Mouse (Mus musculus) heart, postnatal 4 days (tissue): ENCODE results near the gene Psg19. TPM values are rescaled to one million over a fixed set of nuclear protein-coding genes. Genes with fewer than 3 reads are reported as not detected.
"Not testable (repeated sequence)": the region's sequence is repeated elsewhere in the genome, so short reads cannot be mapped to it uniquely, and the experiment has no call there.

ENCODE experiments used
- DNase-seq: peaks from one replicate; pipeline ENCODE4 v3.0.0; 2021
- total RNA-seq, 2 experiments: library from RNA; stranded (reverse); gene quantifications; 2 replicates each; pipeline ENCODE4 v1.2.3; 2021

Gene Psg19
- not detected for total RNA-seq

DNA sequence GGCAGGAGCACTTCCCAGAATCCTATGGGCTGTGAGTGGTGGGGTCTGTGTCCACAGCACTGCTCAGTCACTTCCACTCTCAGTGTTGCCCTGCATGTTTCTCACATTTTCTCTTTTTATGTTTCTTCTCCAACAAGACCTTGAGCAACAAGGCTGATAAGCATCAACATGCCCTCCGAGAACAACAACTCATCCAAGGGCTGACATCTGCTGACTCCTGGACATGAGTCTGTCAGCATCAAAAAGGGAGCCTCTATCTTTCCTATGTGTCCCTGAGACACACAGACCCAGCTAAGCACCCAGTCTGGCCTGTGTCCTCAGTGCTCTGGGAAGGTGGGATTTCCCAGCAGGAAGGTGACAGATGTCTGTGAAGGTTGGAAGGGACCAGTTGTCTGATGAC, at the start of gene Psg19:
Psg19 (minus strand) TSS at position 101 of the 400 bp plus-strand sequence.
- DNase-seq, result no peak

DNA sequence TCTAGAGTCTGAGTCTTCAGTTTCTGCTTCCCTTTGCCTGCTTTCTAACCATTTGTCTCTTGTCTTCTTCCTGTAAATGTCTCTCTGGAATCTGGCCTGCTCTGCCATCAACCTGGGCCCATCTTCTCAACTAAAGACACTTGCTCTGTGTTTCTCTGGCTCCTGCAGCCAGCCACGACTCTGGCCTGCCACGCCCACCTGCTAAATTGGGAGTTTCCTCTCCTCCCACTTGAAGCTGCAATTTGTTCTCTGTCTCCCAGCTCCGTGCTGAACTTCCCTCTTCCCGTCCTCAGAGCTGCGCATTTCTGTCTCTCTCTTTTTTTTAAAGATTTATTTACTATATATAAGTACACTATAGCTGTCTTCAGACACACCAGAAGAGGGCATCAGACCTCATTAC, 46.5 kb upstream of the Psg19 start:
- DNase-seq, result no peak

DNA sequence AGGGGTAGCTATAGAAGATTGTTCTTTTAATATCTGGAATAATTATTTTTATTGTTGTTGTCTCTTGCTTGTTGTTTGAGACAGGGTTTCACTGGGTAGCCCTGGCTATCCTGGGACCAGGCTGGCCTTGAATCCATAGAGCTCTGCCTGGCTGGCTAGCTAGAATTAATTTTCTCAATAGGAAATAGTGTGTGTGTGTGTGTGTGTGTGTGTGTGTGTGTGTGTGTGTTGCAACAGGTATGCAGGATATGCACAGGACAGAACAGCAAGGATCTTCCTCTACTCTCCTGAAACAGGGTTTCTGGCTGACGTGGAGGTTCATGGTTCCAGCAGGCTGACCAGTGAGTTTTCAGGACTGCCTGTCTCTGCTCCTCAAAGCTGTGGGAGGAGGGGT, 42.9 kb upstream of the Psg19 start:
- DNase-seq, result no peak

DNA sequence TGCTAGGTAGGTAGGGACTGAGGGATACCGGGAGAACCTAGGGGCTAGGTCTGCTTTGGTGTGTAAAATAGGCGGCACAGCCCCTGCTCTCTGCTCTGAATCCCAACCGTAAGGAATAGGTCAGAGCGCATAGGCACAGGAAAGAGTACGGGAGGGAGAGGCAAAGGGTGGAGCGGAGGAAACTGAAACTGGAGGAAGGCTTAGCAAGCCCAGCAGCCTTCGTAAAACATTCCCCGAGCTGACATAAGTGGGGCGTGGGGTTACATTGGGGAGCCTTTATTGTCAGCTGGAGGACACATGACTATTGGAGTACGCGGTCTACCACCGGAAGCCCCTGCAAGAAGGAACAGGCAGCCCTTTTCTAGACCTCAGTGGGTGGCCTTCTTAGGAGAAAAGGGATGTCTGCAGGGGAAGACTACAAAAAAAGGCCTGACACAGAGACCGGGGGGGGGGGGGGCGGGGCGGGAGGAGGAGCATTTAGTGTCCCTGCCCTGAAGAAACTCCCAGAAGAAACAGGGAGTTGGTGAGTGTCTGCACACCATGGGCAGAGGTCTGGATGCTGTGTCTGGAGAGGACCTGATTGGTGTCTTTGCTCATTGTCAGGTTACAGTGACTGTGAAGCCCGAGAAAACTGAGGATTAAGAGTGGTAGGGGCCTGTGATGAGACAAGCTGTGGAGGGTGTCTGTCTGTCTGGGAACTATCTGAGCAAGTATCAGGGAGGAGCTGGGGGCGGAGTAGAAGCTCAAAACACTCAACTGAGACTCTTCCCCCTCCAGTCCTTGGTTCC, 42.3 kb upstream of the Psg19 start:
- peak; percentile 64 for DNase-seq

DNA sequence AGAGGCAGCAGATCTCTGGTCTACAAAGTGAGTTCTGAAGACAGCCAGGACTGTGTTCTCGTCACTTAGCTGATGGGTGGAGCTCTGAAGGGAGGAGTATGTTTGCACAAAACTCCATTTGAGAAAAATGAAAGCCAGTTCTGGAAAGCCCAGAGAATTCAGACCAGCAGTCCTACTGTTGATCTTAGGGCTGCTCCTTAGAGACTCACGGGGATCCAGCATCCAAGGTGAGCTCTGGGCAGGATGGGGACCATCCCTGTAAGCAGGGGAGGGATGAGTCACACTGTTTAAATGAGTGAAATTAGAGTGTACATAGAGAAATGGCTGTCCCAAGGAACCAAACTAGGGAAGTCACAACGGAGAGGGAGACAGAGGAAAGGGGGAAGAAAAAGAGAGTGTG, 41.5 kb upstream of the Psg19 start, which contains the start of gene Mill2:
Mill2 (plus strand) TSS at position 102 of the 400 bp plus-strand sequence.
- peak; percentile 11 for DNase-seq

DNA sequence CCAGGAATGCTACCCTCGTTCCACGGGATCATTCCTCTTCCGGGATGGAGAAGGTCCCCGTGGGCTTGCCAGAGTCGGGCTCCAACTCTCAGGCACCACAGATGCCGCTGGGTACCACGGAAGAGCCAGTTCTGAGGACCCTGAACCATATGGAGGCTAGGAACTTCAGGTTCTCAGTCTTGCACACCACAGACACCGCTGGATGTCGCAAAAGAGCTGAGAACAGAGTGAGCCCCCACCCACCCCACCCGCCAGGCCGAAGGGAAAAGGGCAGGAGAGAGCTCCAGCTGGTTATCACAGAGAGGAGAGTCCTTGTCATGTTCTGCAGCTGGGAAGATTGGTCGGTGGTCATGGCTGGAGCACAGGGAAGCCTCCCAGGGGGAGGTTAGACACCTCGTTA, 34.0 kb upstream of the Psg19 start:
- peak; percentile 35 for DNase-seq

DNA sequence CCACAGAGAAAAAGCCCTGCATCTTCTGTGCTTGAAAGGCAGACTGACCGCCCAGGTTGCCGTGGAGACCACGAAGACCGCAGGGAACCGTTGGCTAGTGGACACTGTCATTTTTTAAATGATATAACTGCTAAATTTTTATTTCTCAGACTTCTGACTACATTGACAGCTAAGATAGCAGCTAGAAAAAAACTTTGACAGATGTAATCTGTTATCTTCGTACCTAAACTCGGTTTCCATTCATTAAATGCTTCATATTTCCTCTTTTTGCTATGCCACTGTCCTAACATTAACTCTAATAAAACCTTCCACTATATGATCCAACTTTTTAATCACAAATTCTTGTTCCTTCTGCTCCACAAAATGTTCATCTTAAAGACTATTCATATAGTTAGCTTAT, 31.2 kb upstream of the Psg19 start:
- no peak for DNase-seq

DNA sequence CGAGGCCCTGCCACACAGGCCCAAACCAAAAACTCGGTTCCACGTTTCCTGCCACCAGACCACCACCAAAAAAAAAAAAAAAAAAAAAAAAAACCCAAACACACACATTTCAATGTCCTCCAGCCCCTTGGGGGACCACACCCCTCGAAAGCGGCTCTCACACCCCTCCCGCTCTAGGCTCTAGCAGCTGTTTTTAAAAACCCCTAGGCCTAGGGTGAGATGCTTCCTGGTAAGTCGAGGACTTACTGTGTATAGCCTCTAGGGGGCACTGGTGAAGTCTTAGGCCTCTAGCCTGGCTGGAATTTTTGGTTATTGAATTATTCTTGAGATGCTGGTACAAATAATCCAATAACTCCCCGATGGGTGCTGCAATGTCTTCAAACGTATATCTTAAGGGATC, 30.3 kb upstream of the Psg19 start:
- DNase-seq, result no peak

DNA sequence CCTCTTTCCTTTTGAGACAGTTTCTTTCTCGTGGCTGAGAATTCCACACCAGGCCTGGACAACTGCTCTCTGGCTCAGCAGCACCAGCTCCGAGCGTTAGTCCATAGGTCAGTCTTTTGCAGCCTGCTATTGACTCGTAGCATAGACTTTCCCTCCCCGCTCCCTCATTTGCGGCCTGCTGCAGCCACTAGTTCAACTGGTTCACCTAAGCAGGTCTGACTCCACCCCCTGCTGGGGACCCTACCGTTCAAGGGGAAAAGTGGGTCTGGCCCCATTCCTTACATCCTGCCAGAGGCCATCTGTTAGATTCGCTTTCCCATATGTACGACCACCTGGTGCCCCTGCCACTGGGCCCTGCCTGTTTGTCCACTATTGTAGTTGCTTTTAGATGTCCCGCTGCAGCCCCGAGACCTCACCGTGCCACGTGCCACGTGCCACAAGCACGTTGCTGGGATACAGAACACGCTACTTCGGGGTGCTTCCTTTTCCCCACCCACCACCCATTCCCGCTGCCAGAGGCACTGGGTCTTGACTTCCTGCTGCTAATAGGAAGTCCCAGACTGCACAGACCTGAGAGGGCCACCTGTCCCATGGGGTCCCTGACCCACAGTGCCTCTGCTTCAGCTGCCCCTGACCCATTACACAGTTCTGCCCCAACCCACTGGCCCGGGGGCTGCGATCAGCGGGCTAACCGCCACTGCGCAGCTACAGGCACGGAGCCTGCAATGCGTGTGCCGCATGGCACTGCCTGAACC, 29.6 kb upstream of the Psg19 start:
- no peak for DNase-seq

DNA sequence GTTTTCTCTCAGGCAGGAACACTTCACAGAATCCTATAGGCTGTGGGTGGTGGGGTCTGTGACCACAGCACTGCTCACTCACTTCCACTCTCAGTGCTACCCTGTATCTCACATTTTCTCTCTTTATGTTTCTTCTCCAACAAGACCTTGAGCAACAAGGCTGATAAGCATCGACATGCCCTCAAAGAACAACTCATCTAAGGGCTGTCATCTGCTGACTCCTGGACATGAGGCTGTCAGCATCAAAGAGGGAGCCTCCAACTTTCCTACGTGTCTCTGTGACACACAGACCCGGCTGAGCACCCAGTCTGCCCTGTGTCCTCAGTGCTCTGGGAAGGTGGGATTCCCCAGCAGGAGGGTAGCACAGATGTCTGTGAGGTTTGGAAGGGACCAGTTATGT, 23.2 kb upstream of the Psg19 start, which contains the start of gene Psg17:
Psg17 (minus strand) TSS at position 101 of the 400 bp plus-strand sequence.
- no peak for DNase-seq

DNA sequence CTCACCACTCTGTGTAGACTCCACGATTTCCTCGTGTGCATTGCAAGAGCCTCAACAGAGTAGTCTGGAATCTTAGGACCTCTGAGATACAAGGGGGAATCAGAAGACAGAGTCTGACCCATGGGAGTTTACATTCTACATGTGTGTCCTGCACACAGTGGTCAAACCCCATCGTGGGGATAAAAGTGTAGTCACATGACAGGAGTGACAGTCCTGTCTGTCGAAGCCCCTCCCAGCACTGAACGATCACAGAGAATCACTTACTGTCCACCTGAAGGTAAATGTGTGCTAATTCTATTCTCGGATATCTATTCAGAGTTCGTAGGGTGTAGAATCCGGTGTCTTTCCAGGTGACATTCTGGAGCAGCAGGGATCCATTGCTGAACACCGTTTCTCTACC, 20.0 kb upstream of the Psg19 start:
- no peak for DNase-seq

DNA sequence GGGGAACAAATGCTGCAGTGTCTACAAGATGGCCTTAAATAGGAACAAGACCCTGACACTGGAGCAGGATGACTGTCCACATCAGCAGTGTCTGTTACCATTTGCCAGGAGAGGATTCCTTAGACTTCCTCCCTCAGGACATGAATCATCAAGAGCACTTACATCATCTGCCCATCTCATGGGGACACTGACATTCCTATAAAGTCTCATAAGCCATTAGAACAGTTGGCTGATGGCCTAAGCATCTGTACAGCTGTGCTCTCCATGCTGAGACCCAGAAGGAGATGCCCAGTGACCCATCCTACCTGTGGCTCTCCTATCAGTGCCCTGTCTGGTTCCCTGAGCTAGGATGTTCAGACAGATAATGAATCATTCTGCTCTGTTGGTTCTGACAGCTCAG, 5.2 kb upstream of the Psg19 start:
- no peak for DNase-seq

DNA sequence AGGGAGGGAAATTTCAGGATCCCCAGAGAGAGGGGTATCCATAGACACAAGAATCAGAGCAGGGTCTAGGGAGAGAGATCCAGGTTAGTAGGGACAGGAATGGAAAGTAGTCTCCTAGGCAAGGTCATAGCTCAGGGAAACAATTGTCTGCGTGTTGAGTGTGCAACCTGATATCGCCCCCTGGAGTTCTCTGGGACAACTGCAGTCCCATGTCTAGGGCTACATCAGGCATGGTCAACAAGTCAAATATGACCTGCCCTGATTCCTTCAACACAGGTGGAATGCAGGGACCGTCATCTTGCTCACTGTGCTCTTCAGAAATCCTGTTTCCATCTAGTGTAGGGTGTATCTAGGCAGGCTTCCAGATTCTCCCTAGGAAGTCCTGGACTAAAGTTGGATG, 809 bp upstream of the Psg19 start:
- no peak for DNase-seq

DNA sequence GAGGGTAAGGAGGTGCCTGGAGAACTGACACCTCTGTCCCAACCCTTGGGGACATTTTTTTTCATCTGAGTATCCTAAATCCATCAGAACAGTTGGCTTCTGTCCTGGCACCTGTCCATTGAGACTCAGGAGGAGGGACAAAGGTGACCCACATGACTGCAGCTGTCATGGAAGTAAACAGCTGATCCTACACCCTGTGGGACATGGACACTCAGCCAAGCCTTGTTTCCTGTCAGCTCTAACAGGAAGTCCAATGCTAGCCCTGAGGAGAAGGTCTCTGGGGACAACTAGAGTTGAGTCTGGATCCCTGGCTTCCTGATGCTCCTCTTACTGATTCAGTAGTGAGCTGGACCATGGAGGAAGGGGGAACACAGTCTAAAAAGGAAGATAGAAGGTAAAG, 7.6 kb downstream of the Psg19 start:
- not testable (repeated sequence) for DNase-seq

DNA sequence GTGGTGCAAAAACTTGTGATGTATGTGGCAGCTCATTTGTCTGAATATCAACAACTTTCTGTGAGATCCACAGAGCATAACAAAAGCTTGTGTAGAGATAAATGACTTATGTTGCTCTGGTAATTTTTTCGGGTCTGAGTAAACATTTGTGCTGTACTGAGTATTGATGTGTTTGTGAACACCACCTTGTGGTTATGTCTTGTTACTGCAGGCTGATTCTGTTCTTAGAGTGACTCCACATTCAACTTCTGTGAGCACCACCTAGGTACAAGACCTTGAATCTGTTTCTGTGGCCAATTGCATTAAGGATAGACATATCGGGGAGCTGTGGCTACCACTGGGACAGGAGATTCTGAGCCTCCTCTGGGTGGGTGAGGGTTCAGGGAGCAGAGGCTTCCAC, 17.0 kb downstream of the Psg19 start:
- not testable (repeated sequence) for DNase-seq

DNA sequence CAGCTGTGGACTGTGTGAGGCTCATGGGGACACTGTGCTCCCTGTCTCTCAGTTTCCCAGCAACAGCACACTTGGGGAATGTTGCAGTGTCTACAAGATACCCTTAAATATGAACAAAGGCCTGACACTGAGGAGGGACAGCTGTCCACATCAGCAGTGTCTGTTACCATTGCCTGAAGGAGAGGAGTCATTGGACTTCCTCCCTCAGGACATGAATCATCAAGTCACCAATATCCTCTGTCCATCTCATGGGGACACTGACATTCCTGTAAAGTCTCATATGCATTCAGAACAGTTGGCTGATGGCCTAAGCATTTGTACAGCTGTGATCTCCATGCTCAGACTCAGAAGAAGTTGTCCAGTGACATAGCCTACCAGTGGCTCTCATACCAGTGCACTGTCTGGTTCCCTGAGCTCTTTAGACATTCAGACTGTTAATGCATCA, 19.0 kb downstream of the Psg19 start:
- DNase-seq, result peak; percentile 9

DNA sequence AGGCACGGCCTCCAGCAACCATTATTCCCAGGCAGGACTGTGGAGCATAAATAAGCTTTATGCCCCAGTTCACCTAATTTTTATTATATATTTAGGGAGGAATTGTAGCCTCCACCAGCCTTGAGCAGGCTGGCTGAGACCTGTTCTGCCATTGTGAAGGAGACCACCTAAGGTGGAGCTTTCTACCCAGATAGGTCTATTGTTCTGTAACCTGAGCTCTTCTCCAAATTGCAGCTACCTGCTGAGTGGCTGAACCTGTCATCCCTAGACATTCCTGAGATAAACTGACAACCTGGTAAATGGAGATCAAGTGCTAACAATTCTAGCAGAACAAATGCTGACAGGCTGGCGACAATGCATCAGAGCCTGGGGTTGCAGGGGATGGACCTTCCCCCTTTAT, 35.4 kb downstream of the Psg19 start:
- DNase-seq, result not testable (repeated sequence)

DNA sequence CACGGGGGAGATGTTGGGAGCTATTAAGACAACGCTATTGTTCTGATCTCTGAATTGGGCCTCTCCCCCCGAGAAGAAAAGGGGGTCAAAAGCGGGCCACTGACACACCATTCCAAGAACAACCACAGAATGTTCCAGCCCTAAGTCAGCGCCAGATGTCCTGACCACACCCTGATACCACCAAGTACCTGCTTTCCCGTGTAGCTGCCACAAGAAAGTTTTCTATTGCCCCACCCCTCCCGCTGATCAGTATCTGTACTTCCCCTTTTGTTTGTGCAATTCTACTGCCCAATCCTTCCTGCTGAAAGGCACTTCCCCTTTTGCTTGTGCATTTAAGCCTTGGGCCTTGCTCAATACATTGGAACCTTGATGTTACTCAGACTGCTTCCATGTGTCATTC, 38.2 kb downstream of the Psg19 start:
- DNase-seq, result not testable (repeated sequence)

DNA sequence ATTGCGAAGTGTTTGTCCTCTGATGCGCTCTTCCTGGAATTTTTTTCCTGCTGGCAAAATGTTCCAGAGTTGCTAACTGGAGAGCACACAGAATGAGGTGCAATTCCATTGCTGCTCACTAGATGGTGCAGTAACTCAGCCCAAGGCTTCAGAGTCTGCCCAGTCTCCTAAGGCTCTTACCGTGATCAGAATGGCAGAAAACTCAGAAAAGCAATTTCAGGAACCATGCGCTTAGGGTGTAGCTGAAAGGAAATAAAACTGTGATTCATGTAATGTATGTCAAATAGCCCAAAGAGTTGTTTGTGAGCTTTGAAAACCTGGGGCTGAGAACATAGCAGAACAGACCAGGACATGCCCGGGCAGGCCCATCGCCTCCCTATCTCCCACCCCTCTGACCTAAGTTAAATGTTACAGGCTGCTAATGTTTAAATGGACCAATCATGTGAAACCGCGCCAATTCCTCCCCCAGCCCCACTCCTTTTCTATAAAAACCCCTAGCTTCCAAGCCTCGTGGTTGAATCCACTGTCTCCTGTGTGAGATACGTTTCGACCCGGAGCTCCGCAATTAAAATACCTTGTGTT, 48.3 kb downstream of the Psg19 start:
- DNase-seq, result peak; percentile 79

DNA sequence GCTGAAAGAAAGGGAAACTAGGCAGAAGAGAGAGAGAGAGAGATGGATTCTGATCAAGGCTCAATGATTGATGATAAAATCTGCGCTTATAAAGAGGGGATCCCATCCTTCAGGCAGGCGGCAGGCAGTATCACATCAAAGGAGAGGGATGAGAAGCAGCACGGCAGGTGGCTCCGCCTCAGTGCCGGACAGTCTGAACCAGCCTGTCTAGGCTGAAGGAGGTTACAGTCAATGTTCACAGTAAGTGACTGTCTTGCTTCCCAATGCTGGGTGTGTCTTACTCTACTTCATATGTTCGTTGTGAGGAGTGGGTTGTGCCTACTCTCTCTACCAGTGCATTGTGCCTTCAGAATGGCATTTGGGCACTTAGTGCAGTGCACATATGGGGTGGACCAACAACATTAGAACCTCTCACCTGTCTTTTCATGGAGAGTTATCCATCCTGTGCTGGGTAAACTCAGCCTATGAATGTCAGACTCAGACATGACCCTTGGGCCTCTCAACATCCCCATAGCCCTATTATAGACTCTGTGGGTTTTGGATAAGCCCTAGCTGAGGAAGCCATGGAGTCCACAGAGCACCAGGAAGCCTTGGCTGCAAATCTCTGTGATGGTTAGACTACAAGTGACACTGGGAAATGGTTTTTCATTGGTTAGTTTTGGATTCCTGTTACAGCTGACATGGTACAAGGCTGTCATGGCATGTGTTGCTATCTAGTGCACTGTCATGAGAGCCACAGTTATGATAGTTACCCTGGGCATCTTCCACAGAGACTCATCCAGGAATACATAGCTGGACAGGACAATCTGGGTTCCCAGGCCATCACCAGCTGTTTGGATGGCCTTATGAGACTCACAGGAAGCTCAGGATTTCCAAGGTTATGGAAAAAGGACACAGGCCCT, 49.1 kb downstream of the Psg19 start:
- no peak for DNase-seq

DNA sequence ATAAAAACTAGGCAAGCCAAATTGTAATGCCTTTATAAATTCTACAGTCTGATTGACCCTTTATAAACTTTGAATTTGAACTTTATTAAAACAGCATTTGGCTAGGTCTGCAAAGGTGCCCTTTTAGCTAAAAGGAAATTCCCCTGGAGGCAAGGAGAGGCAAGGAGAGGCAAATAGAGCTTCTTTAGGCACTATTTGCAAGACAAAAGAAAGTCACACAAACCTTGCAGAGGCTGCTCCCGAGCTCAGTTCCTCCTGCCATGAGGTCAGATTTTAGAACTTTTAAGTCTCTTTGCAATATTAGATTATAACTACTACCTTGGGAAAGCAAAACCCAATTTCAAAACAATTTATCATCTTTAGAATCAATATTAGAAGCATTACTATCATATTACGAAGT, 50.9 kb downstream of the Psg19 start:
- DNase-seq, result not testable (repeated sequence)

DNA sequence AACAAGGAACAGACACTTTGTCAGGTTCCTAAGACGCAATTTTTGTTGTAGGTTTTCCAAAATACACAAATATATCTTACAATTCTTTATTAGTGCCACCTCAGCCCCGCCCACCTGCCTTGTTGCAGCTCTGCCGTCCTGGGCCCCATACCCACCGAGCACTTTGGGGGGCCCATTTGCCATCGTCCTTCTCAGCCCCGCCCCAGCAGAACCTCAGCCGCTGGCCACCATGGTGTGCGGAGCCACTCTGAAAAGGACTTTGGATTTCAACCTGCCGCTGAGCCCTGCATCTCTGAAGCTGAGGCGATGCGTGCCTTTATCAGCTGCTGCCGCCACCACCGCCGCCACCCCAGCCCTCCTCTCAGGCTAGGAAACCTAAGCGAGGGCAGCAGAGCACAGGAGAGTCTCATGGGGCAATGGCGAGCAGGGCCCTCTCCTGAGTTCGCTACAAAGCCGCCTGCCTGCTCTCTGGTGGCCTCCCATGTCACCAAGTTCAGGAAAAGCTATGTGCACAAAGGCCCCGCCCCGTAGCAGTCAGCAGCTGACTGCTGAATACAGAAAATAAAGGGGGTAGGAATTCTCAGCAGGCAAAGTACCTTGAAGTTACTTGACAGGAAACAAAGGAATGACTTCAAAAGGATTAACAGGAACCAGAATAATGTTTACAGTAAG, 52.0 kb downstream of the Psg19 start:
- DNase-seq, result peak; percentile 26
